Mouse (Mus musculus): ENCODE measurements around the gene Cul3. TPM values are rescaled to one million over a fixed set of nuclear protein-coding genes. Genes with fewer than 3 reads are reported as not detected.

Gene Cul3
- polyA plus RNA-seq, 1 experiment from 2014 or later: 28.3 TPM

GRCm38 (mm10) chr1:80340061-80340435 lies 232 bp downstream of the Cul3 start:
- Histone ChIP-seq H3K4me3 (peak overlapping the region; percentile 92), H3K27ac (replicated peaks) (peak overlapping the region; percentile 98), H3K9me3 (replicated peaks) (no peaks in the 10 kb centered on the region), H3K4me1 (peaks cover 34% of the 10 kb centered on the region), H3K36me3 (no peaks in the 10 kb centered on the region), H3K27me3 (ENCODE audit: low read depth, poor library complexity, severe bottlenecking) (no peaks in the 10 kb centered on the region)
- under 1% methylated on average over 54 of the region's 59 CpGs for WGBS
- DNase-seq (ENCODE audit: low spot score): peak; percentile 66

- no peaks in the 10 kb centered on the region for H3K36me3 ChIP-seq
- H3K4me3 ChIP-seq: peak overlapping the region; percentile 92
- H3K27me3 ChIP-seq (ENCODE audit: low read depth, poor library complexity, severe bottlenecking): no peaks in the 10 kb centered on the region
- H3K9me3 ChIP-seq (replicated peaks): no peaks in the 10 kb centered on the region
- DNase-seq (ENCODE audit: low spot score): peak; percentile 54
- peak overlapping the region; percentile 98 for H3K27ac ChIP-seq (replicated peaks)
- WGBS: under 1% methylated on average over 33 of the region's 33 CpGs
- H3K4me1 ChIP-seq: peaks cover 34% of the 10 kb centered on the region
Measured at GRCm38 (mm10) chr1:80339425-80340021, 757 bp downstream of the Cul3 start.

- H3K36me3 ChIP-seq: no peaks in the 10 kb centered on the region
- H3K27me3 ChIP-seq (ENCODE audit: low read depth, poor library complexity, severe bottlenecking): no peaks in the 10 kb centered on the region
- WGBS: 57% methylated on average over 1 of the region's 1 CpGs
- no peak overlapping the region for H3K27ac ChIP-seq (replicated peaks)
- no peak for DNase-seq (ENCODE audit: low spot score)
- peaks cover 37% of the 10 kb centered on the region for H3K4me1 ChIP-seq
- H3K9me3 ChIP-seq (replicated peaks): no peaks in the 10 kb centered on the region
- H3K4me3 ChIP-seq: peak overlapping the region; percentile 92
Measured at GRCm38 (mm10) chr1:80338398-80338797, 1.9 kb downstream of the Cul3 start.

- Histone ChIP-seq H3K4me3 (no peak overlapping the region), H3K9me3 (replicated peaks) (no peaks in the 10 kb centered on the region), H3K36me3 (no peaks in the 10 kb centered on the region), H3K27me3 (ENCODE audit: low read depth, poor library complexity, severe bottlenecking) (no peaks in the 10 kb centered on the region), H3K4me1 (peaks cover 38% of the 10 kb centered on the region), H3K27ac (replicated peaks) (no peak overlapping the region)
- no peak for DNase-seq (ENCODE audit: low spot score)
- 89% methylated on average over 1 of the region's 1 CpGs for WGBS
Measured at GRCm38 (mm10) chr1:80335726-80336368, 4.4 kb downstream of the Cul3 start.

GRCm38 (mm10) chr1:80335118-80335517 lies 5.2 kb downstream of the Cul3 start:
- peaks cover 41% of the 10 kb centered on the region for H3K4me1 ChIP-seq
- no peaks in the 10 kb centered on the region for H3K9me3 ChIP-seq (replicated peaks)
- no peak overlapping the region for H3K4me3 ChIP-seq
- no peak overlapping the region for H3K27ac ChIP-seq (replicated peaks)
- no peaks in the 10 kb centered on the region for H3K27me3 ChIP-seq (ENCODE audit: low read depth, poor library complexity, severe bottlenecking)
- no peak for DNase-seq (ENCODE audit: low spot score)
- no peaks in the 10 kb centered on the region for H3K36me3 ChIP-seq
- 91% methylated on average over 1 of the region's 1 CpGs for WGBS

- 76% methylated on average over 2 of the region's 2 CpGs for WGBS
- Histone ChIP-seq H3K27ac (replicated peaks) (no peak overlapping the region), H3K36me3 (no peaks in the 10 kb centered on the region), H3K4me3 (no peak overlapping the region), H3K27me3 (ENCODE audit: low read depth, poor library complexity, severe bottlenecking) (no peaks in the 10 kb centered on the region), H3K9me3 (replicated peaks) (no peaks in the 10 kb centered on the region), H3K4me1 (peaks cover 14% of the 10 kb centered on the region)
- no peak for DNase-seq (ENCODE audit: low spot score)
Measured at GRCm38 (mm10) chr1:80330970-80331369, 9.3 kb downstream of the Cul3 start.

- Histone ChIP-seq H3K4me1 (peaks cover 2% of the 10 kb centered on the region), H3K27me3 (ENCODE audit: low read depth, poor library complexity, severe bottlenecking) (no peaks in the 10 kb centered on the region), H3K9me3 (replicated peaks) (no peaks in the 10 kb centered on the region), H3K27ac (replicated peaks) (no peak overlapping the region), H3K36me3 (peaks cover 17% of the 10 kb centered on the region), H3K4me3 (no peak overlapping the region)
- DNase-seq (ENCODE audit: low spot score): no peak
- 98% methylated on average over 2 of the region's 2 CpGs for WGBS
Measured at GRCm38 (mm10) chr1:80325761-80326160, 14.5 kb downstream of the Cul3 start.

- H3K4me3 ChIP-seq: no peak overlapping the region
- no peaks in the 10 kb centered on the region for H3K27me3 ChIP-seq (ENCODE audit: low read depth, poor library complexity, severe bottlenecking)
- H3K27ac ChIP-seq (replicated peaks): no peak overlapping the region
- H3K36me3 ChIP-seq: peaks cover 18% of the 10 kb centered on the region
- no peak for DNase-seq (ENCODE audit: low spot score)
- H3K9me3 ChIP-seq (replicated peaks): no peaks in the 10 kb centered on the region
- H3K4me1 ChIP-seq: no peaks in the 10 kb centered on the region
Measured at GRCm38 (mm10) chr1:80324370-80324769, 15.9 kb downstream of the Cul3 start.

GRCm38 (mm10) chr1:80315533-80316045 lies 24.7 kb downstream of the Cul3 start:
- H3K27me3 ChIP-seq (ENCODE audit: low read depth, poor library complexity, severe bottlenecking): no peaks in the 10 kb centered on the region
- no peaks in the 10 kb centered on the region for H3K9me3 ChIP-seq (replicated peaks)
- WGBS: 84% methylated on average over 3 of the region's 3 CpGs
- no peak overlapping the region for H3K27ac ChIP-seq (replicated peaks)
- no peak for DNase-seq (ENCODE audit: low spot score)
- H3K4me1 ChIP-seq: no peaks in the 10 kb centered on the region
- peaks cover 9% of the 10 kb centered on the region; the same call in 1 of the 2 replicates for H3K36me3 ChIP-seq
- H3K4me3 ChIP-seq: no peak overlapping the region

GRCm38 (mm10) chr1:80293307-80293706 lies 47.0 kb downstream of the Cul3 start:
- no peaks in the 10 kb centered on the region for H3K27me3 ChIP-seq (ENCODE audit: low read depth, poor library complexity, severe bottlenecking)
- DNase-seq (ENCODE audit: low spot score): no peak
- no peaks in the 10 kb centered on the region for H3K9me3 ChIP-seq (replicated peaks)
- H3K4me3 ChIP-seq: no peak overlapping the region
- no peak overlapping the region for H3K27ac ChIP-seq (replicated peaks)
- H3K4me1 ChIP-seq: peaks cover 12% of the 10 kb centered on the region; the same call in 1 of the 2 replicates
- 75% methylated on average over 4 of the region's 4 CpGs for WGBS
- H3K36me3 ChIP-seq: no peaks in the 10 kb centered on the region

GRCm38 (mm10) chr1:80278731-80279130 lies 61.5 kb downstream of the Cul3 start:
- no peaks in the 10 kb centered on the region for H3K9me3 ChIP-seq (replicated peaks)
- 96% methylated on average over 1 of the region's 1 CpGs for WGBS
- no peak overlapping the region for H3K27ac ChIP-seq (replicated peaks)
- no peak overlapping the region for H3K4me3 ChIP-seq
- no peak for DNase-seq (ENCODE audit: low spot score)
- H3K36me3 ChIP-seq: peaks cover 80% of the 10 kb centered on the region
- H3K27me3 ChIP-seq (ENCODE audit: low read depth, poor library complexity, severe bottlenecking): no peaks in the 10 kb centered on the region
- H3K4me1 ChIP-seq: no peaks in the 10 kb centered on the region

GRCm38 (mm10) chr1:80260443-80260842 lies 79.8 kb downstream of the Cul3 start:
- no peak for DNase-seq (ENCODE audit: low spot score)
- Histone ChIP-seq H3K4me1 (no peaks in the 10 kb centered on the region), H3K9me3 (replicated peaks) (no peaks in the 10 kb centered on the region), H3K27ac (replicated peaks) (no peak overlapping the region), H3K4me3 (no peak overlapping the region), H3K36me3 (peaks cover 11% of the 10 kb centered on the region; the same call in 1 of the 2 replicates), H3K27me3 (ENCODE audit: low read depth, poor library complexity, severe bottlenecking) (no peaks in the 10 kb centered on the region)
- WGBS: 80% methylated on average over 1 of the region's 1 CpGs

- Histone ChIP-seq H3K4me3 (no peak overlapping the region), H3K27me3 (ENCODE audit: low read depth, poor library complexity, severe bottlenecking) (no peaks in the 10 kb centered on the region), H3K9me3 (replicated peaks) (no peaks in the 10 kb centered on the region), H3K36me3 (no peaks in the 10 kb centered on the region), H3K4me1 (no peaks in the 10 kb centered on the region), H3K27ac (replicated peaks) (no peak overlapping the region)
- WGBS: 73% methylated on average over 4 of the region's 4 CpGs
- DNase-seq (ENCODE audit: low spot score): no peak
Measured at GRCm38 (mm10) chr1:80258632-80259031, 81.6 kb downstream of the Cul3 start.
